Mouse (Mus musculus) lung, embryonic 16.5 days (tissue): Measurements from ENCODE around the gene Muc1. TPM values are rescaled to one million over a fixed set of nuclear protein-coding genes. Genes with fewer than 3 reads are reported as not detected.
A peak's percentile ranks its signal among the peaks of the same experiment; 100 is the strongest.

Experiments used
- ATAC-seq: fragments of 200-750 bp; cut with Nextera tagmentation; 2 replicates; pipeline ENCODE4 v1.8.0; 2017; ENCODE audit warnings: low read depth, mild to moderate bottlenecking, moderate library complexity
- H3K27ac ChIP-seq: fragments of 300-500 bp; sonication (generic); 2 replicates; pipeline ENCODE4 v1.5.1; 2014; ENCODE audit warnings: mild to moderate bottlenecking, control low read depth, low read length
- H3K27me3 ChIP-seq: fragments of 300-500 bp; sonication (generic); 2 replicates; pipeline ENCODE4 v1.6.1; 2014; ENCODE audit warnings: low read depth, low read length, mixed read lengths; ENCODE audit not compliant: control insufficient read depth, insufficient read depth
- H3K36me3 ChIP-seq: fragments of 300-500 bp; sonication (generic); 2 replicates; pipeline ENCODE4 v1.6.1; 2014; ENCODE audit warnings: low read length; ENCODE audit not compliant: control insufficient read depth, insufficient read depth
- H3K4me1 ChIP-seq: fragments of 300-500 bp; sonication (generic); replicated peaks from 2 replicates; pipeline ENCODE4 v1.6.1; 2014; ENCODE audit warnings: low read length, mixed read lengths; ENCODE audit not compliant: control insufficient read depth, insufficient read depth
- H3K4me2 ChIP-seq: fragments of 300-500 bp; sonication (generic); 2 replicates; pipeline ENCODE4 v1.6.1; 2014; ENCODE audit warnings: low read depth, low read length, control low read depth
- H3K4me3 ChIP-seq: fragments of 300-500 bp; sonication (generic); 2 replicates; pipeline ENCODE4 v1.5.1; 2014; ENCODE audit warnings: mild to moderate bottlenecking, low read length, control low read depth
- H3K9ac ChIP-seq: fragments of 300-500 bp; sonication (generic); 2 replicates; pipeline ENCODE4 v1.6.1; 2014; ENCODE audit warnings: low read length, control low read depth
- H3K9me3 ChIP-seq: fragments of 300-500 bp; sonication (generic); 2 replicates; pipeline ENCODE4 v1.6.1; 2016; ENCODE audit warnings: low read length; ENCODE audit not compliant: control insufficient read depth
- WGBS: fragments of 180-500 bp; shearing (Covaris S2); extraction: QIAGEN DNeasy Blood & Tissue Kit; methylation state at CpG from one replicate; pipeline ENCODE4 v1.1.7; 2014; 5-methylcytosine and 5-hydroxymethylcytosine counted together
- polyA plus RNA-seq: library from polyadenylated mRNA; unstranded; fragments of >200 nt; fragmentation: Nextera tagmentation; extraction: Ambion mirVana; gene quantifications from 2 replicates; pipeline ENCODE4 v1.2.1, GENCODE M21; 2015

Gene Muc1
- polyA plus RNA-seq, 1 experiment from 2014 or later: 151 TPM

- H3K9me3 ChIP-seq: no peaks in the 10 kb centered on the region
- no peak overlapping the region for H3K9ac ChIP-seq
- peaks cover 3% of the 10 kb centered on the region; the same call in 1 of the 2 replicates for H3K36me3 ChIP-seq
- ATAC-seq: no peak
- H3K27ac ChIP-seq: peak overlapping the region; percentile 76
- 18% methylated on average over 7 of the region's 7 CpGs for WGBS
- no peak overlapping the region for H3K4me3 ChIP-seq
- H3K4me1 ChIP-seq: peaks cover 38% of the 10 kb centered on the region
- H3K4me2 ChIP-seq: peak overlapping the region; percentile 14; the same call in 1 of the 2 replicates
- no peaks in the 10 kb centered on the region for H3K27me3 ChIP-seq
These were observed 21.7 kb downstream of the Muc1 start for GRCm38 (mm10) chr3:89250435-89251040.

- H3K9me3 ChIP-seq: no peaks in the 10 kb centered on the region
- ATAC-seq: peak; percentile 75
- peak overlapping the region; percentile 83 for H3K27ac ChIP-seq
- no peaks in the 10 kb centered on the region for H3K27me3 ChIP-seq
- H3K9ac ChIP-seq: peak overlapping the region; percentile 21; the same call in 1 of the 2 replicates
- 9% methylated on average over 17 of the region's 17 CpGs for WGBS
- peak overlapping the region; percentile 44 for H3K4me2 ChIP-seq
- peaks cover 33% of the 10 kb centered on the region for H3K4me1 ChIP-seq
- H3K36me3 ChIP-seq: peaks cover 3% of the 10 kb centered on the region; the same call in 1 of the 2 replicates
- H3K4me3 ChIP-seq: no peak overlapping the region
These were observed 22.6 kb downstream of the Muc1 start for GRCm38 (mm10) chr3:89251365-89251895.

GRCm38 (mm10) chr3:89254994-89255393 is 26.1 kb downstream of the Muc1 start:
- H3K4me2 ChIP-seq: no peak overlapping the region
- no peaks in the 10 kb centered on the region for H3K9me3 ChIP-seq
- H3K4me1 ChIP-seq: peaks cover 22% of the 10 kb centered on the region
- ATAC-seq: no peak
- H3K9ac ChIP-seq: no peak overlapping the region
- H3K27me3 ChIP-seq: no peaks in the 10 kb centered on the region
- no peak overlapping the region for H3K27ac ChIP-seq
- no peak overlapping the region for H3K4me3 ChIP-seq
- WGBS: 85% methylated on average over 5 of the region's 5 CpGs
- H3K36me3 ChIP-seq: no peaks in the 10 kb centered on the region

GRCm38 (mm10) chr3:89256177-89256576 is 27.3 kb downstream of the Muc1 start:
- no peak for ATAC-seq
- Histone ChIP-seq H3K27ac (no peak overlapping the region), H3K4me1 (peaks cover 14% of the 10 kb centered on the region), H3K4me3 (no peak overlapping the region), H3K9me3 (no peaks in the 10 kb centered on the region), H3K9ac (no peak overlapping the region), H3K4me2 (no peak overlapping the region), H3K27me3 (no peaks in the 10 kb centered on the region), H3K36me3 (no peaks in the 10 kb centered on the region)
- WGBS: 63% methylated on average over 5 of the region's 5 CpGs

- 44% methylated on average over 7 of the region's 7 CpGs for WGBS
- Histone ChIP-seq H3K4me3 (no peak within 1 kb of the TSS), H3K36me3 (no peaks in the 10 kb centered on the region), H3K4me1 (no peaks in the 10 kb centered on the region), H3K27me3 (no peaks in the 10 kb centered on the region), H3K27ac (no peak within 1 kb of the TSS), H3K4me2 (no peak within 1 kb of the TSS), H3K9me3 (no peaks in the 10 kb centered on the region), H3K9ac (no peak within 1 kb of the TSS)
- ATAC-seq: no peak
These were observed 30.2 kb downstream of the Muc1 start, which contains the start of gene Dpm3 for GRCm38 (mm10) chr3:89259076-89259475. Gene Dpm3, plus strand, starts transcription at chr3:89259358.

- no peaks in the 10 kb centered on the region for H3K27me3 ChIP-seq
- H3K27ac ChIP-seq: no peak overlapping the region
- H3K4me2 ChIP-seq: no peak overlapping the region
- no peaks in the 10 kb centered on the region for H3K9me3 ChIP-seq
- H3K4me1 ChIP-seq: no peaks in the 10 kb centered on the region
- no peaks in the 10 kb centered on the region for H3K36me3 ChIP-seq
- no peak overlapping the region for H3K9ac ChIP-seq
- 54% methylated on average over 3 of the region's 3 CpGs for WGBS
- no peak for ATAC-seq
- H3K4me3 ChIP-seq: no peak overlapping the region
These were observed 31.4 kb downstream of the Muc1 start for GRCm38 (mm10) chr3:89260211-89260610.

GRCm38 (mm10) chr3:89262417-89262816 is 33.6 kb downstream of the Muc1 start:
- Histone ChIP-seq H3K4me1 (peaks cover 10% of the 10 kb centered on the region), H3K4me3 (no peak overlapping the region), H3K27ac (peak overlapping the region; percentile 11; the same call in 1 of the 2 replicates), H3K9me3 (no peaks in the 10 kb centered on the region), H3K4me2 (no peak overlapping the region), H3K27me3 (no peaks in the 10 kb centered on the region), H3K36me3 (no peaks in the 10 kb centered on the region), H3K9ac (no peak overlapping the region)
- no peak for ATAC-seq
- WGBS: 57% methylated on average over 10 of the region's 10 CpGs

- Histone ChIP-seq H3K9ac (peak overlapping the region; percentile 86), H3K27ac (peak overlapping the region; percentile 34; the same call in 1 of the 2 replicates), H3K4me3 (peak overlapping the region; percentile 71), H3K4me1 (peaks cover 37% of the 10 kb centered on the region), H3K36me3 (peaks cover 4% of the 10 kb centered on the region; the same call in 1 of the 2 replicates), H3K27me3 (no peaks in the 10 kb centered on the region), H3K4me2 (peak overlapping the region; percentile 74), H3K9me3 (no peaks in the 10 kb centered on the region)
- WGBS: 0% methylated on average over 20 of the region's 20 CpGs
- peak; percentile 82 for ATAC-seq
These were observed 37.6 kb downstream of the Muc1 start for GRCm38 (mm10) chr3:89266439-89266893.

GRCm38 (mm10) chr3:89268916-89269315 is 40.1 kb downstream of the Muc1 start:
- no peak overlapping the region for H3K4me3 ChIP-seq
- no peak for ATAC-seq
- peaks cover 14% of the 10 kb centered on the region for H3K36me3 ChIP-seq
- H3K9me3 ChIP-seq: no peaks in the 10 kb centered on the region
- no peak overlapping the region for H3K27ac ChIP-seq
- peaks cover 37% of the 10 kb centered on the region for H3K4me1 ChIP-seq
- peak overlapping the region; percentile 26; the same call in 1 of the 2 replicates for H3K9ac ChIP-seq
- WGBS: 67% methylated on average over 8 of the region's 8 CpGs
- no peaks in the 10 kb centered on the region for H3K27me3 ChIP-seq
- H3K4me2 ChIP-seq: peak overlapping the region; percentile 51; the same call in 1 of the 2 replicates
